Mouse (Mus musculus): Measurements from ENCODE around the gene Arl14.
"Not testable (repeated sequence)": the region's sequence is repeated elsewhere in the genome, so short reads cannot be mapped to it uniquely, and the experiment has no call there.

Gene Arl14

GRCm38 (mm10) chr3:69264299-69264698 is 42.1 kb downstream of the Arl14 start:
- DNase-seq (ENCODE audit: low read depth in 1 of 2, low spot score in 2 of 2): not testable (repeated sequence)

GRCm38 (mm10) chr3:69271812-69272211 is 49.6 kb downstream of the Arl14 start:
- DNase-seq (ENCODE audit: low read depth in 1 of 2, low spot score in 2 of 2): no peak
